Mouse (Mus musculus): ENCODE data around the gene Cxxc4.
"Not testable (repeated sequence)": the region's sequence is repeated elsewhere in the genome, so short reads cannot be mapped to it uniquely, and the experiment has no call there.

The Cxxc4 gene

DNA sequence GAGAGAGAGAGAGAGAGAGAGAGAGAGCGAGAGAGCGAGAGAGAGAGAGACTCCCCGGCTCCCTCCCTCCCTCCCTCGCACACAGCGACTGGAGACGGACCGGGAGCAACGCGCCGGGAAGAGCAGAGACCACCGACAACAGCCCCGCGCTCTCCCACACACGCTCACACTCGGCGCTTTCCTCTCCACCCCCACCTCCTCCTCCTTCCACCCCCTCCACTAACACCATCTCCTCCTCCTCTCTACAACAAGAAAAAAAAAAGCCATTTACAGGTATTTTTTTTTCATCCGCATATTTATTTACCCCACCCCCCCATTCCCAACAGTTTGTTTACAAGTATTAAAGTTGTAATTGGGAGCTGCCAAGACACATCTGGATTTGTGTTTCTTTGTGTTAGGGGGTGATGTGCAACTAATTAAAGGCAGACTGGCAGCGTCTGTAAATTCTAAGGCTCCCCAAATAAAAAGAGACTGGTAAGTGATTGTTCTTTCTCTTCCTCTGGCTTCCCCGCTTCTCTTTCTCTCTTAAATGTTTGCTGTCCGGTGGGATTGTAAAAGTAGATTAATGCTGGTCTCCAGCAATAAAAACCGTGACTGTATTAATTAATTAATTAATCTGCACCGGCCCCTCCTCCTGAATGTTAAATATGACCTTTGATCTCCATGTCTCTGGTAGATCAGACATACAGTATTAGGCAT is at the start of gene Cxxc4:
TSS of gene Cxxc4 (plus strand) at position 71 of the 699 bp plus-strand sequence.
- no peak for DNase-seq (ENCODE audit: low spot score)

DNA sequence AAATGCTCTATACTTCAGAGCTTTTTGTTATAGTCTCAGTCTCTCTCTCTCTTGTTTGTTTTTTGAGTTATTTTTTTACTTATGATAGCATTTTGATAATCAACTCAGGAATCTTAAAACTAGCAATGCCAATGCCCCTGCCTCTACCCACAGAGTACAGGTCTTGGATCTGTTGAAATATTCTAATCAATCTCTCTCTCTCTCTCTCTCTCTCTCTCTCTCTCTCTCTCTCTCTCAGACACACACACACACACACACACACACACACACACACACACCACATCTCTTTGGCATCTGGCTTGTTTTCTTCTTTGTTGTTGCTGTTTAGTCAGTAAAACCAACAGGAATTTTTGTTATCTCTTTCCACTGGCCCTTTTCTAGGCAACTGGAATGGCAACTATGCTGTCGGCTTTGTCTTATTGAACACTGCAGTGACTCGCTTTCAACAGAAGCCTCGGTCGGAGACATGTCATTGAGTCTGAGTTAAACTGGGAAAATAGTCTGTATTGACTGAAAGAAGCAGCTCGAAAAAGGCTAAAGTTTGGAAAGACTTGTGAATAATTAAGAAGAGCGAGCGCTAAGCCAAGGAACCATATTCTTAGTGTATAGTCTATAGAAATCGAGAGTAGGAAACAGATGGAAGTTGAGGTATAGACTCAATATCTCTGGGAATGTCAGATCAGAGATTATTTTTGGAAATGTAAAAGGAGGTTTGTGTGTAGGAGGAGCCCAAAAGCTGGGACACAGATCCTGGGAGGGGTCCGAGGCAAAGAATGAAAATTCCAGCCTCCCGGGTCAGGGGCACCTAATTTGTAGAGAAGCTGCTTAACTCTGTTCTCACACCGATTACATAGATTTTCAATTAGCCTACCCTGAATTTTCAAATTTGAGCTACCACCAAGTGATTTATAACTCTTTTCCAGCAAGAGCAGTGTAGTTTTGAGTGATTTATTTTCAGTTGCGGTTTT is 47.0 kb upstream of the Cxxc4 start:
- DNase-seq (ENCODE audit: low spot score): no peak

DNA sequence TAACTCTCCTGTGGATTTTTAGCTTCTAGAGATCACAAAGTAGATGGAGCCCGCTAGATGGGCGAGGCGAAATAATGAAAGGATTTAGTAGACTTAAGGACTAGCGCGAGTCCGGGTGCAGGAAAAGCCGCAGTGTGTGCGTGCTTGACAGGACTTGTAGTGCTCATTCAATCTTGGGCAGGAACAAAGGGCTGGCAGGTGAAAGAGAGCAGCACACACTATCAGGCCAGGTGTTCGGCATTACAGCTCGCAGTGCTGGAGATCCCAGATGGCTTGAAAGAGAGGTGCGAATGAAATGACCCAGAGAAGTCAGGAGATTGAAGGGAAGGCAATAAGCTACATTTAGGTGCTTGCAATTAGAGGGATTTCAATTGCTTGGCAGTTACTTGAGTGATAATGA is 46.2 kb upstream of the Cxxc4 start:
- DNase-seq (ENCODE audit: low spot score): no peak

DNA sequence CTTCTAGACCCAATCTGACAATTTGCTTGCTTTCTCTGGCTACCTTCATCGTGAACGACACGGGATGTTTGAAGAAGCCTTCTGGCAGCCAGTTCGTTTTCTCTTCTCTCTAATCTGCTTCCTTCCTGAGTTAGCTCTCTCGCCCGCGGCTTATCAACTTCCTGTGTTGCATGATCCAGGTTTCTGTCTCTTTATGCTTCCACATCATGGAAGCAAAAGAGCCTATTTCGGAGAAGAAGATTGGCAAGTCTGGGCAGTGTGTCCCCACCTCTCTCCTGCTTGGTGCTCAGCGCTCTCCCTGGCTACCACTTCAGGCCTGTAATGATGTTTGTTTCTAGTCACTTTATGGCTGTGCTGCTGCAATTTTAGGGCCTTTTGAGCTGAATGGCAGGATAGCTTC is 36.4 kb upstream of the Cxxc4 start:
- DNase-seq (ENCODE audit: low spot score): no peak

DNA sequence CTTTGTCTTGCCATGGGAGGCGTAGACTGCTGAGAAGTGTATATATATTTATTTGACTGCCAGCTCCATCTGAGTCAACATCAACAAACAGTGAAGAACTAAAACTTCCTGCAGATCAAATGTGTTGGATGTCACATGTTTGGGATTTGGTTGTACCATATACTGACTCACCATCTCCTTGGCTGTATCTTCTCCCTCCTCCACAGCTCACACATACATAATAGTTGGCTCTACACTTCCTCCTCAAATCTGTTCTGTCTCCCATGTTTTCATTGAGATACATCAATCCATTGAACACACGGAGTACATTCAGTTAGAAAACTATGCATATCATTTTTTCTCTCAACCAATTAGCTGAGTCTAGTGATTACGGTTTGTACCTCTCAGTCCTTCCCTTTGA is 29.7 kb upstream of the Cxxc4 start:
- DNase-seq (ENCODE audit: low spot score): no peak

DNA sequence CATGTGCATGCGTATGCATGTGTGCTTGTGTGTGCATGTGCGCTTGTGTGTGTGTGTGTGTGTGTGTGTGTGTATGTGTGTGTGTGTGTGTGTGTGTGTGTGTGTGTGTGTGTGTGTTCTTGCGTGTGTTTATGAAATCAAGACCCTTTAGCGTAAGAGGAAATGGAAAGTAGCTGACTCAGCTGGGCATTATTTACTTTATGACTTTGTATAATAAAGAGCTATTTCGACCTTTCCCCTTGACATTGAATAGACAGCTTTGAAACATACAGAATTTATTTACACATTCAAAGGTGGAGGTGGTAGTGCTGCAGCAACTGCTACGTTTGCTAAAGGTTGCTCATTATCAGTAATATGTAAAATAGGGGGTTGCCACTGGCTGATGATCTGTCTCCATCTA is 25.3 kb upstream of the Cxxc4 start:
- DNase-seq (ENCODE audit: low spot score): no peak

DNA sequence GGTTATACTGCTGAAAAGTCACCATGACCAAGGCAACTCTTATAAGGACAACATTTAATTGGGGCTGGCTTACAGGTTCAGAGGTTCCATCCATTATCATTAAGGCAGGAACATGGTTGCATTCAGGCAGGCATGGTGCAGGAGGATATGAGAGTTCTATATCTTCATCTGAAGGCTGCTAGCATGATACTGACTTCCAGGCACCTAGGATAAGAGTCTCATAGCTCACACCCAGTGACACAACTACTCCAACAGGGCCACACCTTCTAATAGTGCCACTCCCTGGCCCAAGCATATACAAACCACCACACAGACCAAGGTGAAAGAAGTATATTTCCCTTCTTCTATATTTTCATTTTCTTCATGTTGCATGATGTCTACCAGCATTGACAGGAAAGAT is 16.4 kb upstream of the Cxxc4 start:
- not testable (repeated sequence) for DNase-seq (ENCODE audit: low spot score)

DNA sequence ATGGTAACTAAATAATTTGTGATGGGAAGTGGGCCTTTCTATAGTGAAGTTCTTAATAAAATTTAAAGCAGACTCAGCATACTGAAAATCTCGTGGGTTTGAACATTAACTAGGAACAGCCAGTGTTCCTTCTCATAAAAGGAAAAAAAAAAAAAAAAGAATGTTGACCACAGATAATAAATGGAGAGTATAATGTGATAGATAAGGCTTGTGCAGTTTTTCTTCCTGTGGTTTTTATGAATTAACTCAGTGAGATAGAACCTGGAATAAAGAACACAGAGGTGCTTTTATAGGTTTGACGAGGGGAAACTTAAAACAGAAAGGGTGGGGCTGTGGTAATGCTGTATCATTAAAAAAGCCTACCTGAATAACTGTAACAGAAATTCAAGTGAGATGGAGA is 15.3 kb upstream of the Cxxc4 start:
- DNase-seq (ENCODE audit: low spot score): no peak

DNA sequence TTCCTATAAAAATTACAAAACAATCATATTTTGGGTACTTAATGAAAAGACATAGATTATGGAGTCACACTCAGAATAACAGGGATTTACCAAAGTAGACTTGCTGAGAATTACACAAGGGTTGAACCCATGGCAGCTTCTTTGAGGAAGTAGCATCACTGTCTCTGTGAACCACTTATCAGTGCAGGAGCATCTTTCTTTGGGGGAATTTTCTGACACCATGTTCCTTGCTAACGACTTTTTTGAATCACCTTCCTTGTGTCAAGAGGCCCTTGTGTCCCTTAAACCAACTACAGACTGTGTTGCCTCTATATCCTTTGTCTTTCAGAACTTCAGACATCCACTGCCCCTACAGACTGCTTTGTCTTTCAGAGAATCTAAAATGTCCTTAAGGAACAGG is 13.7 kb upstream of the Cxxc4 start:
- DNase-seq (ENCODE audit: low spot score): no peak

DNA sequence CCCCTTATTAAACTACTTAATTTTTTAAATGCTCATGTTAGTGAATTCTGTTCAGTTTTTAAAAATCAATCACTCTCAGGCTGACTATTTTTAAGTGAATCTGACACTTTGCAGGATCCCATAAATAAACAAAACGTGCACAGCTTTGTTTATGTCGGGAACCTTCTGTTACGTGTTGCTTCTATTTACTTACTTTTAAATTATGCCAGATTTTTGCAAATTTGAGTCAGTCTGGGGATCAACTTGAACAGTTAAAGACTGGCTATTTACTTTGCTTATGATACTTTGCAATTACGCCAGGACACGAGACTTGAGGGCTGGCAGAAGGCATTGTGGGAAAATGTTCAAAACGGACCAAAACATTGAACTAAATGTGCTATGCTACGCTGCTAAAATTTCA is 12.3 kb upstream of the Cxxc4 start:
- no peak for DNase-seq (ENCODE audit: low spot score)

DNA sequence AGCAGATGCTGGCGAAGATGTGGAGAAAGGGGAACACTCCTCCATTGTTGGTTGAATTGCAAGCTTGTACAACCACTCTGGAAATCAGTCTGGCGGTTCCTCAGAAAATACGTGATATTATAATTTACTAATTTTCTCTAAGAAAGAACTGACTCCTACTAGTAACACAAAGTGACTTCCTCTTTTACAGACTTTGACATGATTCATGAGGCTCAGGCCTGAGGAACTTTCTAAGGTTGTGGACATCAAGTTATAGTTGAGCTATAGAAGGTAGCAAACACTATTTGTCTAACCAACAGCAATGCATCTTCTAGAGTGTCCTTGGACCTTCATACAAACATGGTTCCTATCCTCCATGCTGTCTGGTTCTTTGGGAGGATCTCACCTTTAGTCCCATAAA is 10.4 kb upstream of the Cxxc4 start:
- no peak for DNase-seq (ENCODE audit: low spot score)

DNA sequence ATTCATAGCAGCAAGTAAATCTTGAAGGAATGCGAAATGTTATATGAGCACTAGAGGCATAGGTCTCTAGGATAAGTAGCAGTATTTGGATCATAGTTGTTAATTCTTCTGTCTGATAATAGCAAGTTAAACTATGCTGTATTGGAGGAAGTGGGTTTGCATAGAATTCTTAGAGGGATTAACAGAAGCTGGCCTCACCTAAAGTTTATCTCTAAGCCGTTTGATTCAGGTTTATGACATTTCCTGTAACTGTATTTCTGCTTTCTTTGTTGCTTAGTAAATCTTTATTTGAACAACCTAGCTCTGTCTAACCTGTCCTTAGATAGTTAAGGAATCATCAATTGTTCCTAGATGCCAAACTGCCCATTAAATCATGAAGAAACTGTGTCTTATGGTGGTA is 3.5 kb upstream of the Cxxc4 start:
- DNase-seq (ENCODE audit: low spot score): no peak

DNA sequence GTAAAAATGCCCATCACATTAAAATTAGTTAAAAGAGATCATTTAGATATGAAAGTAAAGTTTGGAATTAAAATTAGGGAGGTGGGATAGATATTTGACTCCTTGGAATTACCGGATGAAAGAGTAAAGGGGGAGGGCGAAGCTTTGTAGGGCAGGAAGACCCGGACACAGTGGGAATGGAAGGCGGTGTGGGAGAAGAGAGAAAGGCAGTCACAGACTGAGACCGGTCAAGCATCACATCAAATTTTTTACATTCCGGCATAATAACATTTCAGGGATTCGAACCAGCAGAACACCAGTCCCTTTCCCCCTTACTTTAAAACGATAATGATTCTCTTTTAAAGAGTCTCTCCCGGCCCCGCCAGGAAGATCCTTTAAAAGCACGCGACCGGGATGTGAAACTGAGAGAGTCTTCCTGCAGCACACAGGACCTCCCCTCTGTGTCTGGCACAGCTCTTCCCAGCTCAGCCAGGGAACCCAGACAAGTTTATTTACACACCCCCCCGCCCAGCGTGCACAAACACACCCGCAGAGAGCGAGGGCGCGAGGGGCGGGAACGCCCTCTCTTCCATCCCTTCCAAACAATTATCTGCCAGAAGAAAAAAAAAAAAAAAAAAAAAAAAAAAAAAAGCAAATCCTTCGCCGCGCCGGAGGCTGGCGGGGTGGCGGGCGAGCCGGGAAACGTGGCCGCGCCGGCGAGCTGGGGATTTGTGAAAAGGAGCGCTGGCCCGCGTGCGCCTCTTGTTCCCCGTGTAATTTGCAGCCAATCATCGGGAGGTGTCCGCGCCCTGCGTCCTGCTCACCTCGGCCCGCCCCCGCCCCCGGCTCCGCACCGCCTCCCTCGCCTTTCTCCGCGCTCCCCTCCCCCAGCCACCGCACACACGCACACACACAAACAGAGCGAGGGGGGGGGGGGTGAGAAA is 532 bp upstream of the Cxxc4 start:
- peak; percentile 42 for DNase-seq (ENCODE audit: low spot score)

DNA sequence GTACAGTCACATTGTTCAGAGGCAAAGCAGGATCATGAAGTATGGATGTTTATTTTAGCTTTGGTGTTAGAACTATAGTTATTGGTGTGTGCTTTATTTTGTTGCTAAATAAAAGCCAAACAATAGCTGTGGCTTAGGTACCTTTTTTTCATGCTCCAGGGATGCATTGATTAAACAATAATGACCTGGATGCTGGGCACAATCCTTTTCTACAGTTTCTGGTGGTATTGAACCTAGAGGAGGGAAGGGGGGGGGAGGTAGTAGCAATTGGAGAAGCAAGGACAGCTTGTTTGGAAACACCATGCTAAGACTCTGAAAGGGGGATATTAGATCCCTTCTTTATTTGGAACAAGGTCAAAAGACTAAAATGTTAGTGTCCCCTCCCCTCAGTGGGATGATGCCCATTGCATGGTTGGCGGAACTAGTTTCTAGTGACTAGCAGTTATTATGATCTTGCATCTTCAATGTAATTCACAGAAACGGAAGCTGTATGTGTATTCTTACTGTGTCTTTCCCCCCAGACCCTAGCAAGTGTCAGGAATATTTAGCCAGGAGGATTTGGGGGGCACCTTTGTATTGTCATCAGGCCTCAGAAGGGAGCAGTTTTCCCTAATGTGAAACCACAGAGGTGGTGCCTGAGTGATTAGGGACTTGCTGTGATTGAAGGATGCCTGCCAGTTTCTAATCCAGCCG is 975 bp downstream of the Cxxc4 start:
- no peak for DNase-seq (ENCODE audit: low spot score)

DNA sequence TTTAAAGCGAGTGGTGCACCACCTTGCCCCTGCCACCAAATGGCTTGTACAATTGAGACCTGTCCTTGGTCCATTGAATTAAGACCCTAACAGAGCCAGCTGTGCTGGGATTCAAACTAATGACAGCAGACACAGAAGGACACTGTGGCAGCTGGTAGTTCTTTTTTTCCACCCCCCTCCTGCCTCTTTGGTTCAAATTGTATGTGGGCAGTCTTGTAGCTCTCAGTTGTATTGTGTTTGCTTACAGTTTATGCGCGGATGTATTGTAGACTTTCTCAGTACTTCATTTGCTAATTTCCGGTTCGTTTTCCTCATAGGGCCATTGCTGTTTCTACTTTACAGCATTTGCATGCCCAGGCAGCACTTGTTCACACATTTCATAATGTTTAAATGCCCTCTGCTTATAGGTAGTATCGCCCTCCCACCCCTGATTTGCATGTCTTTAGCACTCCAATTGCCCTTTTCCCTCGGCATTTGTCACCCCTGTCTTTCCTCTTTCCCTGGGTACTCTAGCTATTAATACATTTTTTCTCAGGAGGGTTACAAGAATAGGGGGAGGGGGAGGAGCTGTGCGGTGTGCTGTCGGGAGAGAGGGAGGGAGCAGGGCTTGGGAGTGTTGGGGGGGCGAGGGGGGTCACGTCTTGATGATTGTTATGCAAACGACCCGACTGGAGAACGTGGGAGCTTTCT is 2.5 kb downstream of the Cxxc4 start:
- no peak for DNase-seq (ENCODE audit: low spot score)

DNA sequence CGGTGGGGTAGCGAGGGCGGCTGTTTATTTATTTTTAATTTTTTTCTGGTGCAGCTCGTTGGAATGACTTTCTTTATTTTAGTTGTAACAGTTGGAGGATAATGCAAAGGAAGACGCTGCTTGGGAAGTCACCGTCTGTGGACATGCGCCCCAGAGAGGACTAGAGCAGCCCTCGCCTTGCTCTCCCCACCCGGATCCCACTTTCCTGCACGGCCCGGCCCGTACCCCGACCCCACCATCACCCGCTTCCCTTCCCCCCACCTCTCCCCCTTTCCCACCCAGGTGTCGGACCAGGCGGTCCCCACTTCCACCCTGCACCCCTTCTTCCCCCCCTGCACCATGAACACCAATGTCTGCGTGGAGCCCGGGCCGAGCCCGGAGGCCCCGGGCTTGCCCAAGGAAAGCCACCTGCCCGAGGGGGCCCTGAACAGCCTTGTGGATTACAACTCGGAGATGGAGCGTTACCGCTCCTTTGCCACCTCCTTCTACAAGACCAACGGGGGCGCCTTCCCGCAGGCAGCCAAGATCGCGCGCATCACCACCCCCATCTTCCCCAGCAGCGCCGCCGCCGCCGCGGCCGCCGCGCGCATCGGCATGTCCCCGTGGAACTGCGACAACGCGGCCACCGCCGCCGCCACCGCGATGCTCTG is 3.2 kb downstream of the Cxxc4 start:
- DNase-seq (ENCODE audit: low spot score): peak; percentile 13

DNA sequence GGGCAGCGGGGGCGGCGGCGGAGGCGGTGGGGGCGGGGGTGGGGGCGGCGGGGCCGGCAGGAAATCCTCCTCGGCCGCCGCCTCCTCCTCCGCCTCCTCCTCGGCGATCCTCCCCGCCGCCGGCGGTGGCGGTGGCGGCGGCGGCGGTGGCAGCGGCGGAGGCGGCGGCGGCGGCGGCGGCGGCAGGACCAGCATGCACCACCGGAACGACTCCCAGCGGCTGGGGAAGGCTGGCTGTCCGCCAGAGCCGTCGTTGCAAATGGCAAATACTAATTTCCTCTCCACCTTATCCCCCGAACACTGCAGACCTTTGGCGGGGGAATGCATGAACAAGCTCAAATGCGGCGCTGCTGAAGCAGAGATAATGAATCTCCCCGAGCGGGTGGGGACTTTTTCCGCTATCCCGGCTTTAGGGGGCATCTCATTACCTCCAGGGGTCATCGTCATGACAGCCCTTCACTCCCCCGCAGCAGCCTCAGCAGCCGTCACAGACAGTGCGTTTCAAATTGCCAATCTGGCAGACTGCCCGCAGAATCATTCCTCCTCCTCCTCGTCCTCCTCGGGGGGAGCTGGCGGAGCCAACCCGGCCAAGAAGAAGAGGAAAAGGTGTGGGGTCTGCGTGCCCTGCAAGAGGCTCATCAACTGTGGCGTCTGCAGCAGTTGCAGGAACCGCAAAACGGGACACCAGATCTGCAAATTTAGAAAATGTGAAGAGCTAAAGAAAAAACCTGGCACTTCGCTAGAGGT is 3.9 kb downstream of the Cxxc4 start:
- peak; percentile 48 for DNase-seq (ENCODE audit: low spot score)

DNA sequence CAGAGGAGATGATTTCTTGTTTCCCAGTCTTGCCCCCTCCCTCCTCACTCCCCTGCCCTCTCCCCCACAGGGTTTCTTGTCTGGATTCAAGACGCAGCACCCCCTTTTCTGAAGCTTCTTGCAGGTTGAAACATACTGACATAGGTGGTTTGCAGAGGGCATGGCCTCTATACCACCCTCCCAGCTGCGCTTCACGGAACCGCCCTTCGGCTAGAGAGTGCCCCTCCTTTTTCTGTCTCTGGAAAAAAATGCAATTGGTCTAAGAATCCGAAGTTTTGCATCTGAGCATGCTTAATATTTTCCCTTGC is 4.4 kb downstream of the Cxxc4 start:
- DNase-seq (ENCODE audit: low spot score): no peak

DNA sequence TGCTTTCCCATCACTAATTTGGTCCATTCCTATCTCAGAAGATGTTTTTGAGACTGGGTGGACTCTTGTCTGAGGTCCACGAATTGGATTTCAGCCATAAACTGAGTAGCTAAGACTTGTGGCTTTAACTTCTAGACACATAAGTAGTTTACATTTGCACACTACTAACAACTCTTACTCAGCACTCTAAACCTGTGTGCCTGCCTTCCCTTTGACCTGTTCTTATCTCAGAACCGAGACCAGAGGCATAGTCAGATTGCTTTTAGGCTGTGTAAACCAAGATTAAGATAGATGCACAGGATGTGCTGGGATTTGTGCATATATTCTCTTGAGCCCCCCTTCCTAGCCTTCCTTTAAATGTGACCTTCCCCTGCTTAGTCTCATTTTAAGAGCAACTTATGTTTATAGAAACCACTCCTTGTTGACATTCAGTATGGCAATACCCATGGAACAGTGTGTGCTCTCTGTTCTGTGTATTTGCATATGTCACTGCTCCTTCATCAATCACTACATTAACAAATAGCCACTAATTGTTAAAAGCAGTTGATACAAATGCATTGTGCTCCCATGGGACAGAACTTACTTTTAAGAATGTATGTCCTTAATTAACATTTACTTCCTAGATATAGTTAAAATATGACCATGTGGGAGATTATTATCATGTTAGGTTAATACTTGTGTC is 7.0 kb downstream of the Cxxc4 start:
- no peak for DNase-seq (ENCODE audit: low spot score)
